Mouse (Mus musculus): ENCODE results near the gene Gm37240.

DNA sequence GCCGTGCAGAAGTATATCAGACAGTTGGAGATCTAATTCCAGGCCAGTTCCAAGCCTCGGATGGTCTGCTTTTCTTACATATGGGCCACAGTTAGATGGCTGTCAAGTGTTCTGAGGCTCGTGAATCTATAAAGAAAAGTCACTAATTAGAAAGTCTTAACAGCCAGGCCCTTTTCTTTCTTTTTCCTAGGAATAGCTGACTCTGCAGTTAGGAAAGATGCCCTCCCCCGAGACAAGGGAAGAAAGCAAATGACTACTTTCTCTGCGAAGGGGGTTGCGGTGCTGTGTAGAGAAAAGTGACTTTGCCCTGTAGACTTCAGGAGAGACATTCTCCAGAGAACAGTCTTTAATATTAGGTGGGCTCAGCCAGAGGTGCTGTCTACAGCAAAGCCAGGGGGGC lies 399.9 kb downstream of the Gm37240 start:
- no peak for TF ChIP-seq CTCF (IDR thresholded peaks at IDR 0.05; ENCODE audit: low read depth, low read length)
- TF ChIP-seq POLR2A (IDR thresholded peaks at IDR 0.05; ENCODE audit: borderline replicate concordance, low read depth, low read length): no peak

All from bone marrow macrophage, adult 2 months (primary cell).